Mouse (Mus musculus): Measurements from ENCODE around the gene Gstm4. TPM values are rescaled to one million over a fixed set of nuclear protein-coding genes. Genes with fewer than 3 reads are reported as not detected.

Gene Gstm4
- polyA plus RNA-seq (2014; fragmentation: Nextera tagmentation; extraction: Ambion mirVana) = 13.2 and 15.1 TPM in 2 replicates

- WGBS = 8% methylated on average over 29 of the region's 29 CpGs
- H3K9me3 ChIP-seq (ENCODE audit: control insufficient read depth, low read length) = no peaks in the 10 kb centered on the region
- H3K4me2 ChIP-seq (ENCODE audit: low read depth, severe bottlenecking) = peak within 1 kb of the TSS; percentile 87
- H3K9ac ChIP-seq (ENCODE audit: low read length) = peak within 1 kb of the TSS; percentile 68
- no peaks in the 10 kb centered on the region for H3K4me1 ChIP-seq (ENCODE audit: control insufficient read depth, insufficient read depth, low read length)
- ATAC-seq (ENCODE audit: insufficient number of reproducible peaks, low FRiP score, low TSS enrichment, low read depth) (peak; percentile 89), DNase-seq (ENCODE audit: low spot score) (peak; percentile 84)
- no peak within 1 kb of the TSS for H3K27ac ChIP-seq (replicated peaks; ENCODE audit: low read depth, low read length)
- peak within 1 kb of the TSS; percentile 53 for H3K4me3 ChIP-seq (ENCODE audit: low read depth, low read length)
- no peaks in the 10 kb centered on the region for H3K27me3 ChIP-seq (ENCODE audit: control insufficient read depth, insufficient read depth, low read length)
- no peaks in the 10 kb centered on the region for H3K36me3 ChIP-seq (ENCODE audit: control insufficient read depth, insufficient read depth, low read length)
These were observed at the start of gene Gstm4 for GRCm38 (mm10) chr3:108044394-108045140. Gene Gstm4 (minus strand): TSS chr3:108044894.

GRCm38 (mm10) chr3:108094146-108094545 is 49.5 kb upstream of the Gstm4 start:
- no peaks in the 10 kb centered on the region for H3K4me1 ChIP-seq (ENCODE audit: control insufficient read depth, insufficient read depth, low read length)
- H3K4me3 ChIP-seq (ENCODE audit: low read depth, low read length) = no peak overlapping the region
- H3K9ac ChIP-seq (ENCODE audit: low read length) = no peak overlapping the region
- ATAC-seq (ENCODE audit: insufficient number of reproducible peaks, low FRiP score, low TSS enrichment, low read depth) (no peak), DNase-seq (ENCODE audit: low spot score) (no peak)
- H3K4me2 ChIP-seq (ENCODE audit: low read depth, severe bottlenecking) = no peak overlapping the region
- WGBS = 89% methylated on average over 1 of the region's 1 CpGs
- no peaks in the 10 kb centered on the region for H3K9me3 ChIP-seq (ENCODE audit: control insufficient read depth, low read length)
- no peaks in the 10 kb centered on the region for H3K27me3 ChIP-seq (ENCODE audit: control insufficient read depth, insufficient read depth, low read length)
- H3K27ac ChIP-seq (replicated peaks; ENCODE audit: low read depth, low read length) = no peak overlapping the region
- H3K36me3 ChIP-seq (ENCODE audit: control insufficient read depth, insufficient read depth, low read length) = no peaks in the 10 kb centered on the region

GRCm38 (mm10) chr3:108093306-108093705 is 48.6 kb upstream of the Gstm4 start:
- DNase-seq (ENCODE audit: low spot score) (no peak), ATAC-seq (ENCODE audit: insufficient number of reproducible peaks, low FRiP score, low TSS enrichment, low read depth) (no peak)
- 68% methylated on average over 6 of the region's 6 CpGs for WGBS
- H3K4me2 ChIP-seq (ENCODE audit: low read depth, severe bottlenecking) = no peak overlapping the region
- no peaks in the 10 kb centered on the region for H3K9me3 ChIP-seq (ENCODE audit: control insufficient read depth, low read length)
- H3K36me3 ChIP-seq (ENCODE audit: control insufficient read depth, insufficient read depth, low read length) = no peaks in the 10 kb centered on the region
- H3K4me1 ChIP-seq (ENCODE audit: control insufficient read depth, insufficient read depth, low read length) = no peaks in the 10 kb centered on the region
- no peak overlapping the region for H3K9ac ChIP-seq (ENCODE audit: low read length)
- no peak overlapping the region for H3K27ac ChIP-seq (replicated peaks; ENCODE audit: low read depth, low read length)
- no peak overlapping the region for H3K4me3 ChIP-seq (ENCODE audit: low read depth, low read length)
- no peaks in the 10 kb centered on the region for H3K27me3 ChIP-seq (ENCODE audit: control insufficient read depth, insufficient read depth, low read length)

GRCm38 (mm10) chr3:108092536-108093115 is 47.9 kb upstream of the Gstm4 start, which contains the start of gene Gnat2:
Gene Gnat2 (plus strand): TSS chr3:108092789.
- Histone ChIP-seq H3K27ac (replicated peaks; ENCODE audit: low read depth, low read length) (no peak within 1 kb of the TSS), H3K9ac (ENCODE audit: low read length) (no peak within 1 kb of the TSS), H3K9me3 (ENCODE audit: control insufficient read depth, low read length) (no peaks in the 10 kb centered on the region), H3K4me3 (ENCODE audit: low read depth, low read length) (no peak within 1 kb of the TSS), H3K36me3 (ENCODE audit: control insufficient read depth, insufficient read depth, low read length) (no peaks in the 10 kb centered on the region), H3K4me1 (ENCODE audit: control insufficient read depth, insufficient read depth, low read length) (no peaks in the 10 kb centered on the region), H3K4me2 (ENCODE audit: low read depth, severe bottlenecking) (no peak within 1 kb of the TSS), H3K27me3 (ENCODE audit: control insufficient read depth, insufficient read depth, low read length) (no peaks in the 10 kb centered on the region)
- ATAC-seq (ENCODE audit: insufficient number of reproducible peaks, low FRiP score, low TSS enrichment, low read depth) (no peak), DNase-seq (ENCODE audit: low spot score) (no peak)
- 77% methylated on average over 15 of the region's 15 CpGs for WGBS

GRCm38 (mm10) chr3:108092030-108092429 is 47.3 kb upstream of the Gstm4 start:
- DNase-seq (ENCODE audit: low spot score) = no peak

GRCm38 (mm10) chr3:108090561-108090960 is 45.9 kb upstream of the Gstm4 start:
- WGBS = 80% methylated on average over 2 of the region's 2 CpGs
- no peak overlapping the region for H3K9ac ChIP-seq (ENCODE audit: low read length)
- H3K4me1 ChIP-seq (ENCODE audit: control insufficient read depth, insufficient read depth, low read length) = no peaks in the 10 kb centered on the region
- no peak overlapping the region for H3K27ac ChIP-seq (replicated peaks; ENCODE audit: low read depth, low read length)
- no peaks in the 10 kb centered on the region for H3K27me3 ChIP-seq (ENCODE audit: control insufficient read depth, insufficient read depth, low read length)
- DNase-seq (ENCODE audit: low spot score) (no peak), ATAC-seq (ENCODE audit: insufficient number of reproducible peaks, low FRiP score, low TSS enrichment, low read depth) (no peak)
- H3K9me3 ChIP-seq (ENCODE audit: control insufficient read depth, low read length) = no peaks in the 10 kb centered on the region
- no peak overlapping the region for H3K4me3 ChIP-seq (ENCODE audit: low read depth, low read length)
- H3K36me3 ChIP-seq (ENCODE audit: control insufficient read depth, insufficient read depth, low read length) = no peaks in the 10 kb centered on the region
- H3K4me2 ChIP-seq (ENCODE audit: low read depth, severe bottlenecking) = no peak overlapping the region

More at GRCm38 (mm10) chr3:108092030-108092429, 47.3 kb upstream of the Gstm4 start:
- 71% methylated on average over 6 of the region's 6 CpGs for WGBS
- Histone ChIP-seq H3K4me1 (ENCODE audit: control insufficient read depth, insufficient read depth, low read length) (no peaks in the 10 kb centered on the region), H3K27me3 (ENCODE audit: control insufficient read depth, insufficient read depth, low read length) (no peaks in the 10 kb centered on the region), H3K9ac (ENCODE audit: low read length) (no peak overlapping the region), H3K27ac (replicated peaks; ENCODE audit: low read depth, low read length) (no peak overlapping the region), H3K4me2 (ENCODE audit: low read depth, severe bottlenecking) (no peak overlapping the region), H3K9me3 (ENCODE audit: control insufficient read depth, low read length) (no peaks in the 10 kb centered on the region), H3K4me3 (ENCODE audit: low read depth, low read length) (no peak overlapping the region), H3K36me3 (ENCODE audit: control insufficient read depth, insufficient read depth, low read length) (no peaks in the 10 kb centered on the region)
- ATAC-seq (ENCODE audit: insufficient number of reproducible peaks, low FRiP score, low TSS enrichment, low read depth) = no peak

GRCm38 (mm10) chr3:108089916-108090315 is 45.2 kb upstream of the Gstm4 start:
- Histone ChIP-seq H3K4me3 (ENCODE audit: low read depth, low read length) (no peak overlapping the region), H3K27ac (replicated peaks; ENCODE audit: low read depth, low read length) (no peak overlapping the region), H3K9ac (ENCODE audit: low read length) (no peak overlapping the region), H3K9me3 (ENCODE audit: control insufficient read depth, low read length) (no peaks in the 10 kb centered on the region), H3K4me1 (ENCODE audit: control insufficient read depth, insufficient read depth, low read length) (no peaks in the 10 kb centered on the region; the same call in 1 of the 2 replicates), H3K36me3 (ENCODE audit: control insufficient read depth, insufficient read depth, low read length) (no peaks in the 10 kb centered on the region), H3K4me2 (ENCODE audit: low read depth, severe bottlenecking) (no peak overlapping the region), H3K27me3 (ENCODE audit: control insufficient read depth, insufficient read depth, low read length) (no peaks in the 10 kb centered on the region)
- 28% methylated on average over 2 of the region's 2 CpGs for WGBS
- ATAC-seq (ENCODE audit: insufficient number of reproducible peaks, low FRiP score, low TSS enrichment, low read depth) (no peak), DNase-seq (ENCODE audit: low spot score) (no peak)

GRCm38 (mm10) chr3:108088842-108089380 is 44.2 kb upstream of the Gstm4 start:
- no peaks in the 10 kb centered on the region for H3K36me3 ChIP-seq (ENCODE audit: control insufficient read depth, insufficient read depth, low read length)
- no peaks in the 10 kb centered on the region for H3K27me3 ChIP-seq (ENCODE audit: control insufficient read depth, insufficient read depth, low read length)
- no peak overlapping the region for H3K4me2 ChIP-seq (ENCODE audit: low read depth, severe bottlenecking)
- H3K9ac ChIP-seq (ENCODE audit: low read length) = no peak overlapping the region
- no peaks in the 10 kb centered on the region for H3K9me3 ChIP-seq (ENCODE audit: control insufficient read depth, low read length)
- ATAC-seq (ENCODE audit: insufficient number of reproducible peaks, low FRiP score, low TSS enrichment, low read depth) = no peak
- DNase-seq (ENCODE audit: low spot score) = no peak
- H3K4me3 ChIP-seq (ENCODE audit: low read depth, low read length) = no peak overlapping the region
- WGBS = 47% methylated on average over 5 of the region's 5 CpGs
- peaks cover 9% of the 10 kb centered on the region; the same call in 1 of the 2 replicates for H3K4me1 ChIP-seq (ENCODE audit: control insufficient read depth, insufficient read depth, low read length)
- H3K27ac ChIP-seq (replicated peaks; ENCODE audit: low read depth, low read length) = no peak overlapping the region
